Mouse (Mus musculus): Measurements from ENCODE around the gene Larp1. TPM values are rescaled to one million over a fixed set of nuclear protein-coding genes. Genes with fewer than 3 reads are reported as not detected.

Gene Larp1
- total RNA-seq, 1 experiment: 90.1 TPM

DNA sequence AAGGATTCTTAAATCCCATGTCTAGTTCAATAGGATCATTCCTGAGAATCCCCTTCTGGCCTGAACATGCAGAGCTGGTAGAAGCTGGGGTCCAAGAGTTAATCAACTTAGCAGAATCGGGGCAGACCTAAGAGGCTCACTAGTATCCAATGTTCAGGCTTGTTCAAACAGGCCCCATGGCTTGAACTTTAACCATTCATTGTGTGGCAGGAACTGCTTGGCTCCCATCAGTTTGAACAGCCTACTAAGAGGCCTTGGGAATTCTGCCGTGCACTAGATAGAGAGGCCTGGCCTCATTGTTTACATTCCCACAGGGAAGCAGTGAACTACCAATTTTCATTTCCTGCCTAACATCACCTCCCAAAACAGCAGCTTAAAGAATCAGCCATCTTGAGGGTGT is 12.8 kb downstream of the Larp1 start:
- Histone ChIP-seq H3K4me3 (ENCODE audit: insufficient read depth in 1 of 2, low read depth in 1 of 2, low read length in 2 of 2, poor library complexity in 1 of 2, severe bottlenecking in 1 of 2) (no peak overlapping the region), H3K36me3 (ENCODE audit: control insufficient read depth, insufficient read depth, low read length, poor library complexity, severe bottlenecking) (peaks cover 3% of the 10 kb centered on the region; the same call in 1 of the 2 replicates), H3K27ac (ENCODE audit: insufficient read depth, low read depth, low read length, poor library complexity, severe bottlenecking) (no peak overlapping the region), H3K9ac (ENCODE audit: insufficient read depth, low read depth, low read length, poor library complexity, severe bottlenecking) (no peak overlapping the region; the same call in 1 of the 2 replicates), H3K4me1 (ENCODE audit: control insufficient read depth in 2 of 2, insufficient read depth in 2 of 2, low read length in 2 of 2, poor library complexity in 1 of 2) (peaks cover 11 to 32% of the 10 kb centered on the region in 2 experiments; a peak in 3 of 4 replicates), H3K9me3 (ENCODE audit: control insufficient read depth, insufficient read depth, low read depth, low read length) (no peaks in the 10 kb centered on the region)
- no peak for DNase-seq (ENCODE audit: low read depth, low spot score)
- in situ Hi-C loops (cut with MboI; ENCODE audit: low sequenced_read_pairs in 2 of 2, unreplicated experiment in 2 of 2): no loop called here
- TF ChIP-seq ZNF384 (IDR thresholded peaks at IDR 0.05; ENCODE audit: low read depth, low read length): no peak
- no peak for TF ChIP-seq CHD2 (IDR thresholded peaks at IDR 0.05; ENCODE audit: low read depth, low read length)
- TF ChIP-seq ZC3H11A (IDR thresholded peaks at IDR 0.05; ENCODE audit: borderline replicate concordance, low read depth, low read length): no peak
- TF ChIP-seq MAFK (IDR thresholded peaks at IDR 0.05; ENCODE audit: insufficient read depth, low read depth, low read length): no peak
- no peak for TF ChIP-seq HCFC1 (IDR thresholded peaks at IDR 0.05; ENCODE audit: borderline replicate concordance, insufficient read depth, low read length)

DNA sequence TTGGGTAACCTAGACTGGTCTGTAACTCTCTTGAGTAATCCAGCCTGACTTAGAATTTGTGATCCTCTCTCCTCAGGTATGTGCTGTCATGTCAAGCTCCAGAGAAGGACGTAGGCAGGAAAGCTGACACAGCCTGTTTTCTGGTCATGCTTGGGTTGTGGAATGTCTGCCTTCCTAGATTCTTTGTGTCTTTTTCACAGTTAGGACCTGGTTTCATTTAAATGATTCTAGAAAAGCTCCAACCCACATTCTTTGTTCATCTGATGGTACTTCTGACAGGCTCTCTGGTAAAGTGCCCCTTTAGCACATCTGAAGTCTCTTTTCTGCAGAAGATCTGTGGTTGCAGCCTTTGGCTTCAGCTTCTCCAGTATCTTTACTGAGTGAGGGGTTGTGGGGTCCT is 15.4 kb downstream of the Larp1 start:
- H3K4me3 ChIP-seq (ENCODE audit: insufficient read depth in 1 of 2, low read depth in 1 of 2, low read length in 2 of 2, poor library complexity in 1 of 2, severe bottlenecking in 1 of 2): no peak overlapping the region

DNA sequence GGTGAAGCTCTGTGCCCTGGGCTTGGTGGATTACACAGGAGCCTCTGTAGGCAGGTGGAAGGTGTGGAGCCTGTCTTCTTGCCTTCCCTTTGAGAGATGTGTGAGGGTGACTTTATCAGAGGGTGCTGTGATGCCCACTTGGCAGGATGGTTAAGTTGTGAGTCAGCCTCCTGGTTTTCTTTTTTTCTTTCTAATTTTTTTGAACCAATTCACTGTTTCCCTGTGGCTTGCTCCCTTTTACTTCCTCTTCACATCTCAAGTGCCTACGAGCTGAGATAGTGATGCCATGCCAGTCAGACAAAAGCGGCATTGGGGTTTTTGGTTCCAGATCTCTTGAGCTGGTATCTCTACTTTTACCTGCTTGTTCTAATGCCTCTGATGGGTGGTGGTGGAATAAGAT is 15.8 kb downstream of the Larp1 start:
- no peak for TF ChIP-seq CHD2 (IDR thresholded peaks at IDR 0.05; ENCODE audit: low read depth, low read length)
- no peak for TF ChIP-seq HCFC1 (IDR thresholded peaks at IDR 0.05; ENCODE audit: borderline replicate concordance, insufficient read depth, low read length)
- no peak for TF ChIP-seq ZC3H11A (IDR thresholded peaks at IDR 0.05; ENCODE audit: borderline replicate concordance, low read depth, low read length)
- TF ChIP-seq MAFK (IDR thresholded peaks at IDR 0.05; ENCODE audit: insufficient read depth, low read depth, low read length): no peak
- TF ChIP-seq ZNF384 (IDR thresholded peaks at IDR 0.05; ENCODE audit: low read depth, low read length): no peak
- Histone ChIP-seq H3K27ac (ENCODE audit: insufficient read depth, low read depth, low read length, poor library complexity, severe bottlenecking) (no peak overlapping the region), H3K9ac (ENCODE audit: insufficient read depth, low read depth, low read length, poor library complexity, severe bottlenecking) (no peak overlapping the region), H3K9me3 (ENCODE audit: control insufficient read depth, insufficient read depth, low read depth, low read length) (no peaks in the 10 kb centered on the region), H3K36me3 (ENCODE audit: control insufficient read depth, insufficient read depth, low read length, poor library complexity, severe bottlenecking) (no peaks in the 10 kb centered on the region), H3K4me3 (ENCODE audit: insufficient read depth in 1 of 2, low read depth in 1 of 2, low read length in 2 of 2, poor library complexity in 1 of 2, severe bottlenecking in 1 of 2) (no peak overlapping the region), H3K4me1 (ENCODE audit: control insufficient read depth in 2 of 2, insufficient read depth in 2 of 2, low read length in 2 of 2, poor library complexity in 1 of 2) (peaks cover 5 to 32% of the 10 kb centered on the region in 2 experiments; a peak in 3 of 4 replicates)
- no peak for DNase-seq (ENCODE audit: low read depth, low spot score)
- in situ Hi-C loops (cut with MboI; ENCODE audit: low sequenced_read_pairs in 2 of 2, unreplicated experiment in 2 of 2): no loop called here

More for the DNA sequence above, 15.4 kb downstream of the Larp1 start:
- H3K36me3 ChIP-seq (ENCODE audit: control insufficient read depth, insufficient read depth, low read length, poor library complexity, severe bottlenecking): no peaks in the 10 kb centered on the region
- peaks cover 6 to 30% of the 10 kb centered on the region in 2 experiments; a peak in 3 of 4 replicates for H3K4me1 ChIP-seq (ENCODE audit: control insufficient read depth in 2 of 2, insufficient read depth in 2 of 2, low read length in 2 of 2, poor library complexity in 1 of 2)
- TF ChIP-seq MAFK (IDR thresholded peaks at IDR 0.05; ENCODE audit: insufficient read depth, low read depth, low read length) (0 out of 2 replicates have a peak, but pooled peaks have one; percentile 34), ZNF384 (IDR thresholded peaks at IDR 0.05; ENCODE audit: low read depth, low read length) (no peak), CHD2 (IDR thresholded peaks at IDR 0.05; ENCODE audit: low read depth, low read length) (no peak), HCFC1 (IDR thresholded peaks at IDR 0.05; ENCODE audit: borderline replicate concordance, insufficient read depth, low read length) (no peak), ZC3H11A (IDR thresholded peaks at IDR 0.05; ENCODE audit: borderline replicate concordance, low read depth, low read length) (no peak)
- in situ Hi-C loops (cut with MboI; ENCODE audit: low sequenced_read_pairs in 2 of 2, unreplicated experiment in 2 of 2): no loop called here
- no peak for DNase-seq (ENCODE audit: low read depth, low spot score)
- no peak overlapping the region for H3K9ac ChIP-seq (ENCODE audit: insufficient read depth, low read depth, low read length, poor library complexity, severe bottlenecking)
- no peaks in the 10 kb centered on the region for H3K9me3 ChIP-seq (ENCODE audit: control insufficient read depth, insufficient read depth, low read depth, low read length)
- no peak overlapping the region for H3K27ac ChIP-seq (ENCODE audit: insufficient read depth, low read depth, low read length, poor library complexity, severe bottlenecking)

DNA sequence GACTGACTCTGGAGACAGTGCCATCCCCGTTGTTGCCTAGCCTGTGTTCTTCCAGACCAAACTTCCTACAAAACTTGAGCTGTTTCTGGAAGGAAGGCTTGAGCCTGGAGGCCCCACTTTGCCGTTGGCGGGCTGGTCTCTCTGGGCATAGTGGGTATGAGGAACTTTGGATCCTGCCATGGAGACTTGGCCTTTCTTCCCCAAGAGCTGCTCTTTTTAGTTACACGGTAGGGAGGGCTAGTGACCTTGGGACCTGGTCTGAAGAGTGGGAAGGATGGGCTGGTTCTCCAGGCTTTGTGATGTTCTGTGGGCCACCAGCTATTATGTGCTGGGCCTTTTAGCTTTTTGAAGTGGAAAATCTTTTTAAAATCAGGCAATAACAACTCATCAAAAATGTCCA is 17.0 kb downstream of the Larp1 start:
- Histone ChIP-seq H3K4me1 (ENCODE audit: control insufficient read depth in 2 of 2, insufficient read depth in 2 of 2, low read length in 2 of 2, poor library complexity in 1 of 2) (peaks cover 4 to 32% of the 10 kb centered on the region in 2 experiments), H3K9ac (ENCODE audit: insufficient read depth, low read depth, low read length, poor library complexity, severe bottlenecking) (no peak overlapping the region), H3K4me3 (ENCODE audit: insufficient read depth in 1 of 2, low read depth in 1 of 2, low read length in 2 of 2, poor library complexity in 1 of 2, severe bottlenecking in 1 of 2) (no peak overlapping the region), H3K27ac (ENCODE audit: insufficient read depth, low read depth, low read length, poor library complexity, severe bottlenecking) (no peak overlapping the region), H3K36me3 (ENCODE audit: control insufficient read depth, insufficient read depth, low read length, poor library complexity, severe bottlenecking) (no peaks in the 10 kb centered on the region), H3K9me3 (ENCODE audit: control insufficient read depth, insufficient read depth, low read depth, low read length) (no peaks in the 10 kb centered on the region)
- DNase-seq (ENCODE audit: low read depth, low spot score): no peak
- TF ChIP-seq ZNF384 (IDR thresholded peaks at IDR 0.05; ENCODE audit: low read depth, low read length) (no peak), HCFC1 (IDR thresholded peaks at IDR 0.05; ENCODE audit: borderline replicate concordance, insufficient read depth, low read length) (no peak), CHD2 (IDR thresholded peaks at IDR 0.05; ENCODE audit: low read depth, low read length) (no peak), ZC3H11A (IDR thresholded peaks at IDR 0.05; ENCODE audit: borderline replicate concordance, low read depth, low read length) (no peak), MAFK (IDR thresholded peaks at IDR 0.05; ENCODE audit: insufficient read depth, low read depth, low read length) (no peak)
- in situ Hi-C loops (cut with MboI; ENCODE audit: low sequenced_read_pairs in 2 of 2, unreplicated experiment in 2 of 2): no loop called here
